Mouse (Mus musculus) MEL (cell line): ENCODE measurements around the gene Slc29a2.
A peak's percentile ranks its signal among the peaks of the same experiment; 100 is the strongest.

Experiments used
- CTCF ChIP-seq, 3 experiments: IDR thresholded peaks in 2 of 3; conservative IDR thresholded peaks in 1 of 3; 2 replicates each; pipeline ENCODE4 v1.5.1; 2011 to 2012; ENCODE audit warnings: low read length in 3 of 3, low read depth in 2 of 3, mild to moderate bottlenecking in 2 of 3, improper control_type of control experiment in 1 of 3, inconsistent platforms in 1 of 3, mixed read lengths in 1 of 3, moderate library complexity in 1 of 3; ENCODE audit not compliant: control insufficient read depth in 1 of 3, insufficient read depth in 1 of 3, poor library complexity in 1 of 3, severe bottlenecking in 1 of 3
- EP300 ChIP-seq, 2 experiments: IDR thresholded peaks; 2 replicates each; pipeline ENCODE4 v1.6.1; 2011; ENCODE audit warnings: improper control_type of control experiment in 2 of 2, low read length in 2 of 2, low read depth in 1 of 2, mild to moderate bottlenecking in 1 of 2
- KAT2A ChIP-seq: conservative IDR thresholded peaks from 2 replicates; pipeline ENCODE4 v1.6.1; 2012; ENCODE audit warnings: low read depth, low read length, improper control_type of control experiment, inconsistent platforms
- MAX ChIP-seq: IDR thresholded peaks from 2 replicates; pipeline ENCODE4 v1.6.1; 2011; ENCODE audit warnings: low read length, improper control_type of control experiment
- NELFE ChIP-seq: IDR thresholded peaks from 2 replicates; pipeline ENCODE4 v1.6.1; 2011; ENCODE audit warnings: low read depth, low read length, improper control_type of control experiment
- POLR2AphosphoS5 ChIP-seq: IDR thresholded peaks from 2 replicates; pipeline ENCODE4 v1.6.1; 2012; ENCODE audit warnings: low read depth, borderline replicate concordance, mild to moderate bottlenecking, inconsistent platforms, low read length, moderate library complexity, mixed read lengths
- SIN3A ChIP-seq: IDR thresholded peaks from 2 replicates; pipeline ENCODE4 v1.6.1; 2012; ENCODE audit warnings: low read length, improper control_type of control experiment, inconsistent platforms
- TBP ChIP-seq: IDR thresholded peaks from 2 replicates; pipeline ENCODE4 v1.8.0; 2011; ENCODE audit warnings: low read depth, low read length, improper control_type of control experiment
- ZNF384 ChIP-seq: IDR thresholded peaks from 2 replicates; pipeline ENCODE4 v1.6.1; 2012; ENCODE audit warnings: low read depth, mild to moderate bottlenecking, inconsistent platforms, low read length, improper control_type of control experiment

DNA sequence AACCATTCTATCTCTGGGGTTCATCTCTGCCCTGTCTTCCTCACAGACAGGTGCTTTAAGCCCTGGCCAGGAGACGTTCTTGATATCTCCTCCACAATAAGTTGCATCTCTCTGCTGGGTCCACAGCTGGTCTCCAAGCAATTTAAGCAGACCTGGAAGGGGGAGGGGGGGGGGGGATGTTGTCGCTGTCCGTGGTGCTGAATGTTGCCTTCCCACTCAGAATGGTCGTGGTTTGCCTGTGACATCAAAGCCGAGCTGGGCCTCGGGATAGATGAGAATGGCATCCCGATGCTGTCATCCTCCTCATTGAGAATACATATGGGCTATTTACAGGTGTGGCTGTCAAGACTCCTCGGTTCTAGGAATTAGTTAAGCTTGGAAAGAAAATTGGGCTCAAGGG, 31.3 kb upstream of the Slc29a2 start:
- no peak for TF ChIP-seq TBP
- TF ChIP-seq CTCF (IDR thresholded peaks at IDR 0.05 in 2 of 3, conservative IDR thresholded peaks at IDR 0.05 in 1 of 3; ENCODE audit: control insufficient read depth in 1 of 3, insufficient read depth in 1 of 3, low read depth in 2 of 3, low read length in 3 of 3, poor library complexity in 1 of 3, severe bottlenecking in 1 of 3): no peak
- TF ChIP-seq EP300 (IDR thresholded peaks at IDR 0.05; ENCODE audit: low read depth in 1 of 2, low read length in 2 of 2): no peak
- TF ChIP-seq POLR2AphosphoS5: no peak
- no peak for TF ChIP-seq MAX
- TF ChIP-seq ZNF384: no peak
- no peak for TF ChIP-seq KAT2A
- TF ChIP-seq NELFE: no peak
- TF ChIP-seq SIN3A: peak; percentile 47
